Mouse (Mus musculus): ENCODE measurements at regions not wholly inside any gene's neighbourhood (a gene's known extent, or its start where the extent isn't known, plus 50 kb on each side); places are given as distances from the start of the nearest gene placed in this dataset.

GRCm38 (mm10) chr2:124775737-124776136 is 292.2 kb upstream of the Slc24a5 start:
- DNase-seq (ENCODE audit: low spot score in 2 of 2) = no peak

GRCm38 (mm10) chr2:124792633-124793036 is 275.3 kb upstream of the Slc24a5 start:
- no peak for DNase-seq (ENCODE audit: low spot score in 2 of 2)

- DNase-seq (ENCODE audit: low spot score in 2 of 2) = no peak
These were observed 256.2 kb upstream of the Slc24a5 start for GRCm38 (mm10) chr2:124811709-124812108.

GRCm38 (mm10) chr2:124816814-124817213 is 251.1 kb upstream of the Slc24a5 start:
- no peak for DNase-seq (ENCODE audit: low spot score in 2 of 2)

- no peak for DNase-seq (ENCODE audit: low spot score in 2 of 2)
These were observed 248.1 kb upstream of the Slc24a5 start for GRCm38 (mm10) chr2:124819846-124820245.

- no peak for DNase-seq (ENCODE audit: low spot score in 2 of 2)
These were observed 247.1 kb upstream of the Slc24a5 start for GRCm38 (mm10) chr2:124820821-124821220.

- DNase-seq (ENCODE audit: low spot score in 2 of 2) = no peak
These were observed 246.6 kb upstream of the Slc24a5 start for GRCm38 (mm10) chr2:124821366-124821765.

GRCm38 (mm10) chr2:124848812-124849211 is 219.1 kb upstream of the Slc24a5 start:
- DNase-seq (ENCODE audit: low spot score in 2 of 2) = no peak

- peak in 1 of 2 experiments; percentile 4 for DNase-seq (ENCODE audit: low spot score in 2 of 2)
These were observed 209.4 kb upstream of the Slc24a5 start for GRCm38 (mm10) chr2:124858504-124858903.

- DNase-seq (ENCODE audit: low spot score in 2 of 2) = no peak
These were observed 179.7 kb upstream of the Slc24a5 start for GRCm38 (mm10) chr2:124888209-124888608.

GRCm38 (mm10) chr2:124895002-124895401 is 172.9 kb upstream of the Slc24a5 start:
- DNase-seq (ENCODE audit: low spot score in 2 of 2) = no peak

- DNase-seq (ENCODE audit: low spot score in 2 of 2) = no peak
These were observed 164.4 kb upstream of the Slc24a5 start for GRCm38 (mm10) chr2:124903556-124903955.

GRCm38 (mm10) chr2:124905076-124905475 is 162.8 kb upstream of the Slc24a5 start:
- no peak for DNase-seq (ENCODE audit: low spot score in 2 of 2)

- no peak for DNase-seq (ENCODE audit: low spot score in 2 of 2)
These were observed 148.8 kb upstream of the Slc24a5 start for GRCm38 (mm10) chr2:124918986-124919761.

GRCm38 (mm10) chr2:124919762-124920255 is 148.1 kb upstream of the Slc24a5 start:
- DNase-seq (ENCODE audit: low spot score in 2 of 2) = no peak

- no peak for DNase-seq (ENCODE audit: low spot score in 2 of 2)
These were observed 147.7 kb upstream of the Slc24a5 start for GRCm38 (mm10) chr2:124920265-124920664.

- peak; percentile 29 to 48 for DNase-seq (ENCODE audit: low spot score in 2 of 2)
These were observed 139.8 kb upstream of the Slc24a5 start for GRCm38 (mm10) chr2:124927882-124928758.

- DNase-seq (ENCODE audit: low spot score in 2 of 2) = no peak
These were observed 139.2 kb upstream of the Slc24a5 start for GRCm38 (mm10) chr2:124928759-124929113.

GRCm38 (mm10) chr2:124930719-124931118 is 137.2 kb upstream of the Slc24a5 start:
- no peak for DNase-seq (ENCODE audit: low spot score in 2 of 2)

GRCm38 (mm10) chr2:124932566-124932965 is 135.4 kb upstream of the Slc24a5 start:
- DNase-seq (ENCODE audit: low spot score in 2 of 2) = no peak

GRCm38 (mm10) chr2:124933876-124934275 is 134.0 kb upstream of the Slc24a5 start:
- no peak for DNase-seq (ENCODE audit: low spot score in 2 of 2)

GRCm38 (mm10) chr2:124948263-124948781 is 119.6 kb upstream of the Slc24a5 start:
- no peak for DNase-seq (ENCODE audit: low spot score in 2 of 2)

Measured in frontal cortex, postnatal 25 days (tissue).